19 mouse cellular contexts compared by ENCODE assay signal in genomic region chr17:84097871-84098430, GRCm38 (mm10).
DNase-seq lines count a peak whose midpoint lies in the region; ATAC-seq and TF ChIP-seq lines count a peak whose summit lies in the region.
"Had no signal": no experiment of that assay in that cellular context is flagged by ENCODE, and none has a peak within 500 bp of the region (broad histone marks: within the 10 kb centered on the region; RNA-seq: fewer than 3 reads in every experiment).

No protein-coding gene starts in this region.

- whole genome bisulfite sequencing in heart, embryonic 12.5 days, result 84% methylated on average over 6 of the region's 6 CpGs
- WGBS in spleen, adult 2 months, result 81% methylated on average over 6 of the region's 6 CpGs

- H3K27ac ChIP-seq in heart, embryonic 12.5 days (ENCODE audit: poor library complexity, severe bottlenecking), result no peak overlapping the region
- peak overlapping the region; percentile 92 for H3K27ac ChIP-seq in layer of hippocampus, adult 2 months
- H3K27ac ChIP-seq in spleen, adult 2 months (ENCODE audit: insufficient read depth, low read length), result peak overlapping the region; percentile 73
- H3K27ac ChIP-seq: liver, embryonic 12.5 days had no signal

- no peaks in the 10 kb centered on the region for H3K36me3 ChIP-seq in heart, embryonic 12.5 days
- no peaks in the 10 kb centered on the region for H3K36me3 ChIP-seq in spleen, adult 2 months (ENCODE audit: control insufficient read depth, insufficient read depth, low read length)
- H3K36me3 ChIP-seq: embryonic facial prominence, embryonic 12.5 days; limb, embryonic 12.5 days; liver, embryonic 12.5 days had no signal

- DNase-seq in heart, adult 11 months, result peak; percentile 94
- no peak for DNase-seq in layer of hippocampus, adult 2 months (ENCODE audit: low spot score in 2 of 2)
- no peak for DNase-seq in layer of hippocampus, adult 9-10 months (ENCODE audit: low spot score)
- DNase-seq in spleen, adult 2 months (ENCODE audit: low read depth in 1 of 2, low spot score in 2 of 2), result no peak
- DNase-seq in spleen, adult 12 weeks (ENCODE audit: low spot score), result no peak
- no peak for DNase-seq in retina, embryonic 14.5 days (ENCODE audit: low spot score)
- DNase-seq: cerebellum, adult 8-10 months; gastrocnemius, postnatal 25 days; kidney, adult 8-10 months; layer of hippocampus, adult 9-11 months; lung, adult 2 months; lung, postnatal 36 days; right cerebral cortex, postnatal 4 days; thymus, postnatal 36 days had no signal

- H3K27me3 ChIP-seq in heart, embryonic 12.5 days (replicated peaks), result no peaks in the 10 kb centered on the region
- H3K27me3 ChIP-seq in spleen, adult 2 months (ENCODE audit: control insufficient read depth, insufficient read depth, low read length), result peaks cover 9% of the 10 kb centered on the region

- H3K4me3 ChIP-seq in heart, embryonic 12.5 days, result no peak overlapping the region
- H3K4me3 ChIP-seq in layer of hippocampus, adult 2 months, result no peak overlapping the region
- H3K4me3 ChIP-seq in spleen, adult 2 months (ENCODE audit: extremely low read depth, insufficient read depth, insufficient read length), result no peak overlapping the region
- H3K4me3 ChIP-seq: embryonic facial prominence, embryonic 12.5 days; erythroblast, embryonic 14.5 days; limb, embryonic 12.5 days; liver, embryonic 12.5 days had no signal

- no peak overlapping the region for H3K9ac ChIP-seq in heart, embryonic 12.5 days
- H3K9ac ChIP-seq: embryonic facial prominence, embryonic 12.5 days; limb, embryonic 12.5 days; liver, embryonic 12.5 days had no signal

- no peak for TF ChIP-seq CTCF in layer of hippocampus, adult 2 months (conservative IDR thresholded peaks at IDR 0.05)
- TF ChIP-seq CTCF in spleen, adult 2 months (IDR thresholded peaks at IDR 0.05; ENCODE audit: extremely low read depth, insufficient read depth, insufficient read length, insufficient replicate concordance), result no peak

- H3K4me2 ChIP-seq in heart, embryonic 12.5 days, result no peak overlapping the region
- H3K4me2 ChIP-seq: limb, embryonic 12.5 days; liver, embryonic 12.5 days had no signal

- H3K4me1 ChIP-seq in heart, embryonic 12.5 days (replicated peaks), result peaks cover 30% of the 10 kb centered on the region
- H3K4me1 ChIP-seq in spleen, adult 2 months (ENCODE audit: control insufficient read depth, insufficient read depth, insufficient read length), result peaks cover 11% of the 10 kb centered on the region; the same call in 1 of the 2 replicates

- no peak for ATAC-seq in heart, embryonic 12.5 days (ENCODE audit: insufficient number of reproducible peaks, low FRiP score)
- ATAC-seq: liver, embryonic 12.5 days had no signal

- H3K9me3 ChIP-seq in heart, embryonic 12.5 days (replicated peaks), result 0 out of 2 replicates have a peak, but pooled peaks cover 3% of the 10 kb centered on the region
- H3K9me3 ChIP-seq: embryonic facial prominence, embryonic 12.5 days; limb, embryonic 12.5 days; liver, embryonic 12.5 days had no signal

- TF ChIP-seq POLR2A in spleen, adult 2 months (IDR thresholded peaks at IDR 0.05; ENCODE audit: low read depth, low read length), result no peak
